Mouse (Mus musculus) heart, embryonic 15.5 days (tissue): Measurements from ENCODE around the gene Lmo3. TPM values are rescaled to one million over a fixed set of nuclear protein-coding genes. Genes with fewer than 3 reads are reported as not detected.

Experiments used
- ATAC-seq: fragments of 200-750 bp; cut with Nextera tagmentation; replicated peaks from 2 replicates; pipeline ENCODE4 v1.8.0; 2017; ENCODE audit warnings: low read depth, moderate TSS enrichment; ENCODE audit not compliant: insufficient number of reproducible peaks, insufficient read depth, low FRiP score
- H3K27ac ChIP-seq: fragments of 300-500 bp; sonication (generic); 2 replicates; pipeline ENCODE4 v1.5.1; 2015; ENCODE audit warnings: mild to moderate bottlenecking, inconsistent platforms
- H3K27me3 ChIP-seq: fragments of 300-500 bp; sonication (generic); 2 replicates; pipeline ENCODE4 v1.6.1; 2015; ENCODE audit warnings: inconsistent platforms
- H3K36me3 ChIP-seq: fragments of 300-500 bp; sonication (generic); 2 replicates; pipeline ENCODE4 v1.6.1; 2015; ENCODE audit warnings: mild to moderate bottlenecking, inconsistent platforms
- H3K4me1 ChIP-seq: fragments of 300-500 bp; sonication (generic); replicated peaks from 2 replicates; pipeline ENCODE4 v1.6.1; 2015; ENCODE audit warnings: inconsistent platforms
- H3K4me2 ChIP-seq: fragments of 300-500 bp; sonication (generic); 2 replicates; pipeline ENCODE4 v1.6.1; 2015; ENCODE audit warnings: inconsistent platforms, mild to moderate bottlenecking, moderate library complexity
- H3K4me3 ChIP-seq: fragments of 300-500 bp; sonication (generic); 2 replicates; pipeline ENCODE4 v1.5.1; 2015; ENCODE audit warnings: mild to moderate bottlenecking, inconsistent platforms
- H3K9ac ChIP-seq: fragments of 300-500 bp; sonication (generic); 2 replicates; pipeline ENCODE4 v1.6.1; 2015; ENCODE audit warnings: mild to moderate bottlenecking, inconsistent platforms
- H3K9me3 ChIP-seq: fragments of 300-500 bp; sonication (generic); replicated peaks from 2 replicates; pipeline ENCODE4 v1.6.1; 2016; ENCODE audit warnings: inconsistent platforms
- WGBS: fragments of 180-500 bp; shearing (Covaris S2); methylation state at CpG from one replicate; pipeline ENCODE4 v1.1.7; 2015; ENCODE audit warnings: mixed read lengths; 5-methylcytosine and 5-hydroxymethylcytosine counted together
- polyA plus RNA-seq: library from polyadenylated mRNA; unstranded; fragments of >200 nt; fragmentation: Nextera tagmentation; extraction: Ambion mirVana; gene quantifications from 2 replicates; pipeline ENCODE4 v1.2.1, GENCODE M21; 2015

Lmo3 gene
- polyA plus RNA-seq, 1 experiment from 2014 or later: 1.5 TPM

- H3K27ac ChIP-seq: no peak overlapping the region
- peak overlapping the region; percentile 87 for H3K4me2 ChIP-seq
- no peaks in the 10 kb centered on the region for H3K36me3 ChIP-seq
- WGBS: 2% methylated on average over 24 of the region's 24 CpGs
- no peak for ATAC-seq
- H3K4me1 ChIP-seq: peaks cover 21% of the 10 kb centered on the region
- no peaks in the 10 kb centered on the region for H3K27me3 ChIP-seq
- no peaks in the 10 kb centered on the region for H3K9me3 ChIP-seq
- H3K9ac ChIP-seq: peak overlapping the region; percentile 52
- H3K4me3 ChIP-seq: peak overlapping the region; percentile 55
Observed at GRCm38 (mm10) chr6:138421931-138422531, 159.7 kb downstream of the Lmo3 start.

DNA sequence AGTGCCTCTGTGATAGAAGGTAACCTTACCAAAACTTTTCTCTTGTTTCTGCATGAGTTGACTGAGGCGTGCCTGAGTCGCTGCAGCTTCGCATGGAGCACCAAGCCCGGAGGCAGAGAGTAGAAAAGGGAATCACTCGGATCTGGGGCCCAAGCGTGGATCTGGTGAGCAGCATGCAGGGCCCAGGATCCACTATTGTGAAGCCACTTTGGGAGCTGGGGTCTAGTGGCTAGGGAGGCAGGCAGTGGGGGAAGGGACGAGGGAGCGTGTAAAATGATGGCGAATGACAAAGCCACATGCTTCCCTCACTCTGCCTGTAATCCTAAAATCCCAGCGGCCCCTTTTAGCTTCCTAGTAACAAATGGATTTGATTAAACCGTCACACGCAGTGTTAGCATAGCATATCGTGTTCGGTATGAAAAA is 160.6 kb downstream of the Lmo3 start:
- WGBS: 4% methylated on average over 14 of the region's 14 CpGs
- no peak overlapping the region for H3K27ac ChIP-seq
- no peaks in the 10 kb centered on the region for H3K27me3 ChIP-seq
- H3K4me1 ChIP-seq: peaks cover 21% of the 10 kb centered on the region
- H3K4me3 ChIP-seq: peak overlapping the region; percentile 55
- ATAC-seq: no peak
- H3K9me3 ChIP-seq: no peaks in the 10 kb centered on the region
- H3K36me3 ChIP-seq: no peaks in the 10 kb centered on the region
- peak overlapping the region; percentile 87 for H3K4me2 ChIP-seq
- H3K9ac ChIP-seq: no peak overlapping the region

DNA sequence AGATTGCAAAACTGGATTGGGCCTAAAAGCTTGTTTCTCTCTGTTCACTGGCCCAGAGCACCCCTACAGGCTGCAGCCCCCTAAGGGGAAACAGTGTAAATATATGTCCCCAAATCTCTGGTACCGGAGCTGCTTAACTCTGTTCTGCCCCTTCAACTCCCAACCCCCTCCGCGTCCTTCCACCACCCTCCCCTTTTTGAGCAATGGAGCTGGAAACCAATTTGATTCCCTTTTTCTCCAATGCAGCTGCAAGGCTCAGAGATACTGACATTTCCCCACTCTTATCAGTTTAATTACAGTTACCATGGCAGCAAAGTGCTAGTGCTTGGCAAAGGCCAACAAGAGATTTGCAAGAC is 161.3 kb downstream of the Lmo3 start:
- 1% methylated on average over 3 of the region's 3 CpGs for WGBS
- no peaks in the 10 kb centered on the region for H3K36me3 ChIP-seq
- no peak for ATAC-seq
- peak overlapping the region; percentile 55; the same call in 1 of the 2 replicates for H3K4me3 ChIP-seq
- peak overlapping the region; percentile 87 for H3K4me2 ChIP-seq
- no peaks in the 10 kb centered on the region for H3K27me3 ChIP-seq
- no peak overlapping the region for H3K27ac ChIP-seq
- H3K9me3 ChIP-seq: no peaks in the 10 kb centered on the region
- H3K9ac ChIP-seq: no peak overlapping the region
- peaks cover 21% of the 10 kb centered on the region for H3K4me1 ChIP-seq

GRCm38 (mm10) chr6:138419871-138420535 is 161.8 kb downstream of the Lmo3 start:
- Histone ChIP-seq H3K9me3 (no peaks in the 10 kb centered on the region), H3K4me2 (peak overlapping the region; percentile 87), H3K4me3 (0 out of 2 replicates have a peak overlapping the region, but pooled peaks have one; percentile 55), H3K27me3 (no peaks in the 10 kb centered on the region), H3K9ac (no peak overlapping the region), H3K36me3 (no peaks in the 10 kb centered on the region), H3K4me1 (peaks cover 21% of the 10 kb centered on the region), H3K27ac (no peak overlapping the region)
- ATAC-seq: no peak
- 65% methylated on average over 8 of the region's 8 CpGs for WGBS

DNA sequence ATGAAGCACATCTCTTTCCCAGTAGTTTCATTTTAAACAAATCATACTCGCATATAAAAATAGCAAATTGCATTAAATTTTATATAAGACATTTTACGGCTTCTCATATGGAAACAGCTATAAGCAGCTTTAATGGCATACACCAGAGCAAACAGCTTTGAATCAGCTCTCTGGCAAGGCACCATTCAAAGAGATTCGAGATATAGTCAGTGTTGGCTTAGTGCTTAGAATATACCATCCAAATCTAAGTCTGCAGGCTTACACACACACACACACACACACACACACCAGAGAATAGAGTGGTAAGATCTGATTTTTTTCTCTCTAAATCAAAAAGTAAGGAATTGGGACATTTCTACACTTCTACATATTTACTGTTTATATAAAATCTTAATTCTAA is 169.7 kb downstream of the Lmo3 start:
- Histone ChIP-seq H3K4me3 (no peak overlapping the region), H3K27me3 (no peaks in the 10 kb centered on the region), H3K4me1 (no peaks in the 10 kb centered on the region), H3K9ac (no peak overlapping the region), H3K36me3 (no peaks in the 10 kb centered on the region), H3K4me2 (no peak overlapping the region), H3K9me3 (no peaks in the 10 kb centered on the region), H3K27ac (no peak overlapping the region)
- WGBS: 89% methylated on average over 3 of the region's 3 CpGs
- no peak for ATAC-seq

DNA sequence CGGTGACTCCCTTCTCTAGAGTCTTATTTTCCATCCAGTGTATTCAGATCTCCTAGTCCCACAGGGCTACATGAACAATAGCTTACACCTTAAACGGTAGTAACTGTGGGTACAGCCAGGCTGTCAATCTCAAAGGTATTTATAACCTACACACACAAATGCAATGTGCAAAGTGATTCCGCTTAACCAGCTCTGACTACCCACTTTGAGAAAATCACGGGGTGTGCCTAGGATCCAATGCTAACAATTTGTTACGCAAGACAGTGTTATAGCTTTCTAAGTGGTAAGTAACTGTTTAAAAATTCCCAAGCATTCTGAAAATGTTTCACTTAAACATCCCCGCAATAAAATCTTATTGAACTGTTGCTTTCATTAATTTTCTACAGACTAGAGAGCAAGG is 179.7 kb downstream of the Lmo3 start:
- ATAC-seq: no peak
- H3K4me2 ChIP-seq: no peak overlapping the region
- no peaks in the 10 kb centered on the region for H3K27me3 ChIP-seq
- H3K4me3 ChIP-seq: no peak overlapping the region
- no peaks in the 10 kb centered on the region for H3K9me3 ChIP-seq
- no peak overlapping the region for H3K27ac ChIP-seq
- H3K36me3 ChIP-seq: no peaks in the 10 kb centered on the region
- H3K9ac ChIP-seq: no peak overlapping the region
- 72% methylated on average over 6 of the region's 6 CpGs for WGBS
- no peaks in the 10 kb centered on the region for H3K4me1 ChIP-seq

GRCm38 (mm10) chr6:138398836-138399235 is 182.9 kb downstream of the Lmo3 start:
- no peaks in the 10 kb centered on the region for H3K9me3 ChIP-seq
- H3K4me3 ChIP-seq: no peak overlapping the region
- H3K4me1 ChIP-seq: no peaks in the 10 kb centered on the region
- no peaks in the 10 kb centered on the region for H3K36me3 ChIP-seq
- H3K27ac ChIP-seq: no peak overlapping the region
- WGBS: 86% methylated on average over 1 of the region's 1 CpGs
- no peak overlapping the region for H3K9ac ChIP-seq
- H3K27me3 ChIP-seq: no peaks in the 10 kb centered on the region
- no peak overlapping the region for H3K4me2 ChIP-seq
- ATAC-seq: no peak

GRCm38 (mm10) chr6:138391085-138391484 is 190.7 kb downstream of the Lmo3 start:
- Histone ChIP-seq H3K9ac (no peak overlapping the region), H3K27me3 (no peaks in the 10 kb centered on the region), H3K4me2 (no peak overlapping the region), H3K4me3 (no peak overlapping the region), H3K9me3 (no peaks in the 10 kb centered on the region), H3K36me3 (no peaks in the 10 kb centered on the region), H3K27ac (no peak overlapping the region), H3K4me1 (no peaks in the 10 kb centered on the region)
- WGBS: 71% methylated on average over 5 of the region's 5 CpGs
- no peak for ATAC-seq

- ATAC-seq: no peak
- H3K4me1 ChIP-seq: no peaks in the 10 kb centered on the region
- no peaks in the 10 kb centered on the region for H3K9me3 ChIP-seq
- H3K36me3 ChIP-seq: no peaks in the 10 kb centered on the region
- 66% methylated on average over 18 of the region's 18 CpGs for WGBS
- H3K27me3 ChIP-seq: no peaks in the 10 kb centered on the region
- no peak overlapping the region for H3K9ac ChIP-seq
- H3K4me3 ChIP-seq: no peak overlapping the region
- no peak overlapping the region for H3K27ac ChIP-seq
- H3K4me2 ChIP-seq: no peak overlapping the region
Observed at GRCm38 (mm10) chr6:138388168-138388936, 193.4 kb downstream of the Lmo3 start.

DNA sequence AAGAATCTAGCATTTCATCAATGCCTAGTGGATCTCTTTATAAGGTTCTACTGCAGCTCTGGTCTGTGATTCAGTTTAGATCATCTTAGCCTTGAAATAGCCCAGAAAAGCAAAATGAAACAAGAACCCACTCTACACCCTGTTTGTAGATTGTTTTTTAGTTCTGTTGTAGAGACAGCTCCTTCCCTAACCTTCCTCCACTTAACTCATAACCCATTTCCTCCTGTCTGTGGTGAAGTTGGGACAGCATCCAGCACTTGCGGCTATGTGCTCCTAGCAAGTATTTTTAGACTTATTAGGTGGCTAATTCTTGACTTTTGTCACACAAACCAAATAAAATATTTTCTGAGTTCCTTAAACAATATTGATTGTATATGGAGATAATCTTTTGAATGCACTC is 198.6 kb downstream of the Lmo3 start:
- Histone ChIP-seq H3K27ac (no peak overlapping the region), H3K9me3 (no peaks in the 10 kb centered on the region), H3K4me1 (no peaks in the 10 kb centered on the region), H3K4me2 (no peak overlapping the region), H3K9ac (no peak overlapping the region), H3K36me3 (no peaks in the 10 kb centered on the region), H3K27me3 (no peaks in the 10 kb centered on the region), H3K4me3 (no peak overlapping the region)
- no peak for ATAC-seq
- WGBS: 49% methylated on average over 1 of the region's 1 CpGs

- Histone ChIP-seq H3K27ac (no peak overlapping the region), H3K4me3 (no peak overlapping the region), H3K4me1 (no peaks in the 10 kb centered on the region), H3K36me3 (no peaks in the 10 kb centered on the region), H3K9me3 (no peaks in the 10 kb centered on the region; the same call in 1 of the 2 replicates), H3K4me2 (no peak overlapping the region), H3K27me3 (no peaks in the 10 kb centered on the region), H3K9ac (no peak overlapping the region)
- WGBS: 77% methylated on average over 2 of the region's 2 CpGs
- no peak for ATAC-seq
Observed at GRCm38 (mm10) chr6:138371176-138371575, 210.6 kb downstream of the Lmo3 start.
